Mouse (Mus musculus): ENCODE measurements around the gene Chrnd. TPM values are rescaled to one million over a fixed set of nuclear protein-coding genes. Genes with fewer than 3 reads are reported as not detected.

Gene Chrnd
- polyA plus RNA-seq, 1 experiment from 2014 or later, result not detected

DNA sequence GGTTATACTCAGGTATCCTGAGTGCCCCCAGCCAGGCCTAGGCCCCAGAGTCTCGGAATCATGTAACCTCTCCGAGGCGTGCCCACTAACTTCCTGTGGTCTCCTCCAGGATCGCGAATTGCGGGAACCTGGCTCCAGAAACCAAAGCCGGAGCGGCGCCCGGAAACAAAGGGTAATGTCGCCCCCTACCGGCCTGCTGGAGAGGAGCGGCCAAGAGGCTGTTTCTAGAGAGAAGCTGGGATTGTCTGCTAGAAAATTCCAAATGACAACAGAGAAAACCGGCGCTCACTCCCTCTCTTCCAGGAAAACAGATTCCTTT is 3.4 kb upstream of the Chrnd start:
- Histone ChIP-seq H3K4me1 (replicated peaks; ENCODE audit: control insufficient read depth, insufficient read depth, low read length) (no peaks in the 10 kb centered on the region; the same call in 1 of the 2 replicates), H3K36me3 (ENCODE audit: control insufficient read depth, insufficient read depth) (no peaks in the 10 kb centered on the region), H3K27ac (ENCODE audit: low read depth, low read length) (no peak overlapping the region), H3K4me2 (replicated peaks; ENCODE audit: low read depth) (peak overlapping the region; percentile 98), H3K4me3 (ENCODE audit: low read depth, low read length) (peak overlapping the region; percentile 51), H3K9ac (ENCODE audit: low read depth, low read length) (0 out of 2 replicates have a peak overlapping the region, but pooled peaks have one; percentile 17), H3K27me3 (replicated peaks; ENCODE audit: control insufficient read depth, insufficient read depth, low read length) (peaks cover 55% of the 10 kb centered on the region), H3K9me3 (ENCODE audit: control insufficient read depth) (no peaks in the 10 kb centered on the region)
- ATAC-seq, result 0 out of 2 replicates have a peak, but pooled peaks have one; percentile 14
- TF ChIP-seq CTCF (IDR thresholded peaks at IDR 0.05; ENCODE audit: low read depth), result peak; percentile 90
- WGBS, result 0% methylated on average over 15 of the region's 15 CpGs

DNA sequence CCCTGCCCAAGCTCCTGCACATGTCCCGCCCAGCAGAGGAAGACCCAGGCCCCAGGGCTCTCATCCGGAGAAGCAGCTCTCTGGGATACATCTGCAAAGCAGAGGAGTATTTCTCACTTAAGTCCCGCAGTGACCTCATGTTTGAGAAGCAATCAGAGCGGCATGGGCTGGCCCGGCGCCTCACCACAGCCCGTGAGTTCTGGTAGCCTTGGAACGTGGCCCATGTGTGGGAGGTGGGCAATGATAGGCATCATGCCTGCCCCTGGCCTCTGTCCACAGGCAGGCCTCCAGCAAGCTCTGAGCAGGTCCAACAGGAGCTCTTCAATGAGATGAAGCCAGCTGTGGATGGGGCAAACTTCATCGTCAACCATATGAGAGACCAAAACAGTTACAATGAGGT is 6.9 kb downstream of the Chrnd start:
- Histone ChIP-seq H3K27me3 (replicated peaks; ENCODE audit: control insufficient read depth, insufficient read depth, low read length) (no peaks in the 10 kb centered on the region), H3K4me2 (replicated peaks; ENCODE audit: low read depth) (no peak overlapping the region), H3K4me1 (replicated peaks; ENCODE audit: control insufficient read depth, insufficient read depth, low read length) (no peaks in the 10 kb centered on the region), H3K36me3 (ENCODE audit: control insufficient read depth, insufficient read depth) (no peaks in the 10 kb centered on the region), H3K9ac (ENCODE audit: low read depth, low read length) (no peak overlapping the region), H3K9me3 (ENCODE audit: control insufficient read depth) (no peaks in the 10 kb centered on the region), H3K27ac (ENCODE audit: low read depth, low read length) (no peak overlapping the region), H3K4me3 (ENCODE audit: low read depth, low read length) (no peak overlapping the region)
- ATAC-seq, result no peak
- WGBS, result 76% methylated on average over 9 of the region's 9 CpGs
- TF ChIP-seq CTCF (IDR thresholded peaks at IDR 0.05; ENCODE audit: low read depth), result no peak

DNA sequence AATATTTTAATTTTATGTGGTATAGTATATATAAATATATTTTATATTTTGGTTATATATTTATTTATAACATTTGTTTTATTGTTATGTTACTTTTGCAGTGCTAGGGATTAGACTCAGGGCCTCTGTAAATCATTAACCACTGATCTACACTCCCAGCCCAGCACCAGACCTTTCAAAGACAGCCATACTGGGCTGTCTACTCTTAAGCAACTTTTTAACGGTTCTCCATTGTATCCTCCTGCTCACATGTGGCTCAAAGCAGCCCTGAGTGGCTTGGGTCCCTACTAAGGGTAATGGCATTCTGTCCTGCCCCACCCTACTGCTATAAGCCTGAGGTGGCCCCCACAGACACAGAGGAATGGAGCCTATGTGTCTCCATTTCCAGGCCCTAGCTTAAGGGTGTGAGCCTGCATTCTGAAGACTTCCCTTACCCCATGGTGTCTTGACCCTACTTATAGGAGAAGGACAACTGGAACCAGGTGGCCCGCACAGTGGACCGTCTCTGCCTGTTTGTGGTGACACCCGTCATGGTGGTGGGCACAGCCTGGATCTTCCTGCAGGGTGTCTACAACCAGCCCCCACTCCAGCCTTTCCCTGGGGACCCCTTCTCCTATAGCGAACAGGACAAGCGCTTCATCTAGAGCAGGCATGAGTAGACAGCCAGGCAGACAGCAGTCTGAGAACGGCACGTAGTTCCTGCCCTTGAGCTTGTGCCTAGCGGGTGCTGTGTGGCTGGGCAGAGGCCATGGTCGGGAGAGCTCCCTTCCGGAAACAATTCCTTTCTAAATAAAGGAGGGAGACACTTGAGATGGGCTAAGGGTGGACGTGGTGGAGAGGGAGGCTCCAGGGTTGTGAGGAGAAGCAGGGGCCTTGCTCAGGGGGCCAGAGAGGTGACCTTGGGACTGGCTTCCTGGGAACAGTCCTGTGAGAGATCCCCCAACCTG is 8.0 kb downstream of the Chrnd start:
- no peak overlapping the region for H3K9ac ChIP-seq (ENCODE audit: low read depth, low read length)
- no peaks in the 10 kb centered on the region for H3K4me1 ChIP-seq (replicated peaks; ENCODE audit: control insufficient read depth, insufficient read depth, low read length)
- H3K9me3 ChIP-seq (ENCODE audit: control insufficient read depth), result no peaks in the 10 kb centered on the region
- no peaks in the 10 kb centered on the region for H3K27me3 ChIP-seq (replicated peaks; ENCODE audit: control insufficient read depth, insufficient read depth, low read length)
- no peak overlapping the region for H3K4me2 ChIP-seq (replicated peaks; ENCODE audit: low read depth)
- peak; percentile 56 for ATAC-seq
- TF ChIP-seq CTCF (IDR thresholded peaks at IDR 0.05; ENCODE audit: low read depth), result no peak
- no peak overlapping the region for H3K27ac ChIP-seq (ENCODE audit: low read depth, low read length)
- 64% methylated on average over 12 of the region's 12 CpGs for WGBS
- H3K36me3 ChIP-seq (ENCODE audit: control insufficient read depth, insufficient read depth), result no peaks in the 10 kb centered on the region
- H3K4me3 ChIP-seq (ENCODE audit: low read depth, low read length), result no peak overlapping the region

DNA sequence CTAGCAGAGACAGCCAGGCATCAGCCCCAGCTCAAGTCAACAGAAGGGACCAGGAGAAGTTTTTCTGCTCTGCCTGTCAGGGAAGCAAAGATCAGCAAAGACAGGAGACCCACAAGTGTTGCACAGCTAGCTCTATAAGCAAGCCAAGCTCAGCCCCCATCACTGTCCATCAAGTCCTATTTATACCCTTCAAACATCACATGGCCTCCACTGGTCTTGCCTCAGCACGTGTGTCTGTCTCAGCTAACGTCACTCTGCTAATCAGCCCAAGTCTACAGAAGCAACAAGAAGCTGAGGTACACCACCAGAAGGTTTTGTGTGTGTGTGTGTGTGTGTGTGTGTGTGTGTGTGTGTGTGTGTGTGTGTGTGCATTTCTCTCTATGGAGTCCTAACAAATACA is 10.4 kb downstream of the Chrnd start:
- no peak for ATAC-seq
- H3K4me2 ChIP-seq (replicated peaks; ENCODE audit: low read depth), result no peak overlapping the region
- TF ChIP-seq CTCF (IDR thresholded peaks at IDR 0.05; ENCODE audit: low read depth), result no peak
- H3K4me3 ChIP-seq (ENCODE audit: low read depth, low read length), result no peak overlapping the region
- no peaks in the 10 kb centered on the region for H3K9me3 ChIP-seq (ENCODE audit: control insufficient read depth)
- H3K4me1 ChIP-seq (replicated peaks; ENCODE audit: control insufficient read depth, insufficient read depth, low read length), result no peaks in the 10 kb centered on the region
- H3K9ac ChIP-seq (ENCODE audit: low read depth, low read length), result no peak overlapping the region
- H3K27ac ChIP-seq (ENCODE audit: low read depth, low read length), result no peak overlapping the region
- 48% methylated on average over 2 of the region's 2 CpGs for WGBS
- no peaks in the 10 kb centered on the region for H3K36me3 ChIP-seq (ENCODE audit: control insufficient read depth, insufficient read depth)
- H3K27me3 ChIP-seq (replicated peaks; ENCODE audit: control insufficient read depth, insufficient read depth, low read length), result no peaks in the 10 kb centered on the region

DNA sequence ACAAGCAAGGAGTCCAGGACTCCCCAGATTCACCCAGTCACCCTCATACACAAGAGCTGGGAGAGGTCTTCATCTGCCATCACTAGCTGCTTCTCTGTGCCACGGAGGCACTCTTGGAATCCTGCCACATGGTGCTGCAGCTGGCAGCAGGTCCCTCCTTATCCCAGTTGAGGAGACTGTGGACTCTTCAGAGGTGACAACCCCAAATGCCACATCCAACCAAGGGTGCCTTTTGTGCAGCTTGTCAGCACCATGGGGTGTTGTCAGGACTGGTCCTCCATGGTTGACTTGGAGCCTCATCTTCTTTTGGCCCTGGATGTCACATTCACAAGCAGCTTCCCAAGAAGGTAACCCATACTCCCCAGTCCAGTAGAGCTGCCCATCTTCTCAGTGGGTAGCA is 11.4 kb downstream of the Chrnd start:
- WGBS, result 41% methylated on average over 1 of the region's 1 CpGs

DNA sequence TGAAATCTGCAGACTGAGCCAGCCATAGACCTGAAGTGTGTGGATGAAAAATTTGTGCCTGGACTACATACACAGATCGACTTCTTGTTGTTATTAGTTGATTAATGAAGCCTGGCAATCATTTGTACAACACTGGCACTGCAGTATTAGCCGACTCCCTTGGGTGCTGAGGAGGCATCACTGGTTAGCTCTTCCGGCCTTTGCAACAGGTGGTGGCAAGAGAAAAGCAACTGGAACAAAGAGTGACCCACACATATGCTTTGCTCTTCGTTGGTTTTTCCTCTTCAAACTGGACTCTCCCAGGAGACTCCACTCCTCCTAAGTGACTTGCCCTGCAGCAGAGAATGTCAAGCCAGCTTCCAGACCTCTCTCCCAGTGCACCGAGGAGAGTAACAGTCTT is 13.4 kb downstream of the Chrnd start:
- WGBS, result 74% methylated on average over 5 of the region's 5 CpGs
- ATAC-seq, result no peak
- H3K27ac ChIP-seq (ENCODE audit: low read depth, low read length), result no peak overlapping the region
- H3K4me2 ChIP-seq (replicated peaks; ENCODE audit: low read depth), result no peak overlapping the region
- H3K4me1 ChIP-seq (replicated peaks; ENCODE audit: control insufficient read depth, insufficient read depth, low read length), result no peaks in the 10 kb centered on the region
- H3K4me3 ChIP-seq (ENCODE audit: low read depth, low read length), result no peak overlapping the region
- no peaks in the 10 kb centered on the region for H3K36me3 ChIP-seq (ENCODE audit: control insufficient read depth, insufficient read depth)
- H3K9ac ChIP-seq (ENCODE audit: low read depth, low read length), result no peak overlapping the region
- H3K9me3 ChIP-seq (ENCODE audit: control insufficient read depth), result no peaks in the 10 kb centered on the region
- TF ChIP-seq CTCF (IDR thresholded peaks at IDR 0.05; ENCODE audit: low read depth), result no peak
- peaks cover 15% of the 10 kb centered on the region for H3K27me3 ChIP-seq (replicated peaks; ENCODE audit: control insufficient read depth, insufficient read depth, low read length)

More for the DNA sequence above, 11.4 kb downstream of the Chrnd start:
- ATAC-seq, result no peak
- H3K9ac ChIP-seq (ENCODE audit: low read depth, low read length), result no peak overlapping the region
- no peaks in the 10 kb centered on the region for H3K9me3 ChIP-seq (ENCODE audit: control insufficient read depth)
- H3K27me3 ChIP-seq (replicated peaks; ENCODE audit: control insufficient read depth, insufficient read depth, low read length), result peaks cover 10% of the 10 kb centered on the region
- H3K4me2 ChIP-seq (replicated peaks; ENCODE audit: low read depth), result no peak overlapping the region
- TF ChIP-seq CTCF (IDR thresholded peaks at IDR 0.05; ENCODE audit: low read depth), result no peak
- no peak overlapping the region for H3K27ac ChIP-seq (ENCODE audit: low read depth, low read length)
- H3K4me3 ChIP-seq (ENCODE audit: low read depth, low read length), result no peak overlapping the region
- no peaks in the 10 kb centered on the region for H3K36me3 ChIP-seq (ENCODE audit: control insufficient read depth, insufficient read depth)
- no peaks in the 10 kb centered on the region for H3K4me1 ChIP-seq (replicated peaks; ENCODE audit: control insufficient read depth, insufficient read depth, low read length)
